Mouse (Mus musculus) cortical plate, adult 2 months (tissue): ENCODE measurements at regions not wholly inside any gene's neighbourhood (a gene's known extent, or its start where the extent isn't known, plus 50 kb on each side); places are given as distances from the start of the nearest gene placed in this dataset.

ENCODE experiments used
- CTCF ChIP-seq: fragments of 200-500 bp; IDR thresholded peaks from 2 replicates; pipeline ENCODE4 v1.5.1; 2011; ENCODE audit warnings: mild to moderate bottlenecking, control low read depth, low read length; ENCODE audit not compliant: insufficient read depth; ENCODE audit errors: extremely low read depth
- POLR2A ChIP-seq: fragments of 200-500 bp; IDR thresholded peaks from 2 replicates; pipeline ENCODE4 v1.6.1; 2011; ENCODE audit warnings: mild to moderate bottlenecking, low read length, control low read depth; ENCODE audit not compliant: insufficient read depth; ENCODE audit errors: extremely low read depth

DNA sequence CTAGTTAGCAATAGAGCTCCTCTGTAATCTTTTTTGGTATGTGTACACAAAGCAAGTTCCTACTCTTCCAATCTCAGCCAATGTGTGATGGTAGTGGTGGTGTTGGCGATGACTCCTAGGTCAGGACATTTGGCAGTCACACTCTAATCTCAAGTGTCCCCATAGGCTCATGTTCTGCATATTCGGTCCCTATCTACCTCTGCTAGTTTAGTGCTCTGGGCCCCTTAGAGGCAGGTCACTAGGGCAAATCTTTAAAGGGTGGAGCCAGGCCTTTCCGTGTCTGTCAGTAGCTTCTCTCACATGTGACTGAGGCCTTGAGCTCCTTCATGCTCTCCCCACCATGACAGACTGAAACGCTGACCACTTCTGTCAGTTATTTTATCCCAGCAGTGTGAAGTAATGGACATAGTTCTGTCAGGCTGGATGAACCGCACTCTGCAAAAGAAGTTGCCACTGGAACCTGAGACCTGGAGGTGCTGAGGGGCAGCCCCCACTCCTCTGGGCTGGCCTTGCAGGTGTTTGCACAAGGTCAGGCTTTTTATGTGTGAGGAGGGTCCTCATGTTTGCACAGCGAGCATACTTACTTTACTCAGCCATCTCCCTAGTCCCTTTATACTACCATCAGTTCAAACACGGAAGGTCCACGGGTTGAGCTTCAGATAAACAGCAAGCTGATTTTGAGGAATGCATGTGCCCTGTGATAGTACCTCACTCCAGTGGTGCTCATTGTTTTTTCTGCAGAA lies 75.3 kb upstream of the Ywhaq start:
- no peak for TF ChIP-seq CTCF
- TF ChIP-seq POLR2A: no peak
